Mouse (Mus musculus) monocyte, adult 5-6 weeks (primary cell): ENCODE results near the gene Zfp935. TPM values are rescaled to one million over a fixed set of nuclear protein-coding genes. Genes with fewer than 3 reads are reported as not detected.
"Not testable (repeated sequence)": the region's sequence is repeated elsewhere in the genome, so short reads cannot be mapped to it uniquely, and the experiment has no call there.

Source experiments
- ATAC-seq: fragments of 153-309, 156-312 bp; replicated peaks from 2 replicates; pipeline ENCODE4 v1.8.0; 2017; ENCODE audit warnings: mild to moderate bottlenecking; ENCODE audit not compliant: low TSS enrichment, insufficient number of reproducible peaks, severe bottlenecking, poor library complexity, low FRiP score
- total RNA-seq: library from RNA; stranded (forward); fragments of 200-1000, 200-491, 200-594 nt; gene quantifications from 3 replicates; pipeline ENCODE4 v1.2.3, GENCODE M21; 2017

The Zfp935 gene
- total RNA-seq: not detected in 3 replicates

GRCm38 (mm10) chr13:62558189-62559110 is at the start of gene Zfp935:
Gene Zfp935 (minus strand): TSS chr13:62558511.
- ATAC-seq: not testable (repeated sequence)

GRCm38 (mm10) chr13:62571099-62571498 is 12.8 kb upstream of the Zfp935 start, which contains the start of gene Zfp934:
Gene Zfp934 (minus strand): TSS chr13:62571199.
- not testable (repeated sequence) for ATAC-seq

GRCm38 (mm10) chr13:62561696-62562095 is 3.4 kb upstream of the Zfp935 start:
- not testable (repeated sequence) for ATAC-seq

DNA sequence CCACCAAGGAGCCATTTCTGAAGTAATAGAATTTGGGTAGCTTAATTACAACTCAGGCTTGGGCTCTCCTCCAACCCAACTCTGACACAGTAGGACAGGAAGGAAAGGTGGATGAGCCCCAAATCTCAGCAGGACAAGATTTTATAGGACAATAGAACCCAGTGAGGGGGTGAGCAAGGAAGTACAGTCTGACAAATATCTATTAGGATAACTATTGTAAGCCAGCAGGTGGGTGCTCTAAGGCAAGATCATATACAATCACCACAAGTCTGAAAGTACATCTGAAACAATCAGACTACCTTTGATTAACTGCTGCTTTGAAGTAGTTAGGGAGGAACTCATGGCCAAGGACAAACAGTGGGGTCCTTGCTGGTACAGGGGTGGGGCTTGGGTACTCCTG is 28.2 kb downstream of the Zfp935 start:
- not testable (repeated sequence) for ATAC-seq

- not testable (repeated sequence) for ATAC-seq
Observed at GRCm38 (mm10) chr13:62510641-62511420, 47.5 kb downstream of the Zfp935 start.

- not testable (repeated sequence) for ATAC-seq
Observed at GRCm38 (mm10) chr13:62472661-62473060, 85.7 kb downstream of the Zfp935 start.

- ATAC-seq: 0 out of 2 replicates have a peak, but pooled peaks have one; percentile 50
Observed at GRCm38 (mm10) chr13:62469947-62470346, 88.4 kb downstream of the Zfp935 start.

GRCm38 (mm10) chr13:62466424-62467334 is 91.6 kb downstream of the Zfp935 start, which contains the start of gene Gm49359:
Gene Gm49359 (minus strand): TSS chr13:62466832.
- peak; percentile 100 for ATAC-seq

Other genes starting within 250 kb of the Zfp935 start
- 3.3 to 3.4 TPM in 2 of 3 replicates, not detected in the other for gene Gm3604, start 175.3 kb downstream of the Zfp935 start, total RNA-seq
- gene Gm49359, start 91.7 kb downstream of the Zfp935 start, total RNA-seq: 12.6 to 22.8 TPM (median 22.4 TPM) in 3 replicates
- gene Zfp934, start 12.7 kb upstream of the Zfp935 start, total RNA-seq: 1.9 to 5.0 TPM (median 3.9 TPM) in 3 replicates
- gene 6720489N17Rik, start 65.7 kb upstream of the Zfp935 start, total RNA-seq: 2.0 to 10.9 TPM (median 2.5 TPM) in 3 replicates
- gene Platr25, start 202.2 kb upstream of the Zfp935 start, total RNA-seq: 21.8 to 30.7 TPM (median 23.9 TPM) in 3 replicates
- 1.4 to 4.7 TPM (median 1.7 TPM) in 3 replicates for gene Gm5141, start 227.3 kb upstream of the Zfp935 start, total RNA-seq